Mouse (Mus musculus) lung, adult 2 months (tissue): Measurements from ENCODE around the gene Pias4. TPM values are rescaled to one million over a fixed set of nuclear protein-coding genes. Genes with fewer than 3 reads are reported as not detected.
"Not testable (repeated sequence)": the region's sequence is repeated elsewhere in the genome, so short reads cannot be mapped to it uniquely, and the experiment has no call there.

Experiments used
- DNase-seq: peaks from one replicate; pipeline ENCODE4 v3.0.0; 2022
- H3K4me1 ChIP-seq: fragments of 200-500 bp; 2 replicates; pipeline ENCODE4 v1.6.1; 2011; ENCODE audit warnings: low read length; ENCODE audit not compliant: control insufficient read depth, insufficient read depth
- H3K4me3 ChIP-seq: fragments of 200-500 bp; replicated peaks from 2 replicates; pipeline ENCODE3; 2011; ENCODE audit warnings: low read depth, mild to moderate bottlenecking, control low read depth, low read length; ENCODE audit errors: extremely low read depth
- CTCF ChIP-seq: fragments of 200-500 bp; IDR thresholded peaks from 2 replicates; pipeline ENCODE4 v1.5.1; 2011; ENCODE audit warnings: mild to moderate bottlenecking, low read length, control low read depth; ENCODE audit not compliant: insufficient read depth
- POLR2A ChIP-seq: fragments of 200-500 bp; IDR thresholded peaks from 2 replicates; pipeline ENCODE4 v1.6.1; 2011; ENCODE audit warnings: low read depth, mild to moderate bottlenecking, control low read depth, low read length, borderline replicate concordance; ENCODE audit errors: extremely low read depth
- WGBS: fragments of 180-500 bp; shearing (Covaris S2); methylation state at CpG from one replicate; pipeline ENCODE4 v1.1.7; 2018; 5-methylcytosine and 5-hydroxymethylcytosine counted together
- polyA plus RNA-seq: library from polyadenylated mRNA; depleted of rRNA; stranded (reverse); fragments of >200 nt; gene quantifications from 2 replicates; pipeline ENCODE4 v1.2.3, GENCODE M21; 2012

The Pias4 gene
- polyA plus RNA-seq, 1 experiment: 40.0 TPM

DNA sequence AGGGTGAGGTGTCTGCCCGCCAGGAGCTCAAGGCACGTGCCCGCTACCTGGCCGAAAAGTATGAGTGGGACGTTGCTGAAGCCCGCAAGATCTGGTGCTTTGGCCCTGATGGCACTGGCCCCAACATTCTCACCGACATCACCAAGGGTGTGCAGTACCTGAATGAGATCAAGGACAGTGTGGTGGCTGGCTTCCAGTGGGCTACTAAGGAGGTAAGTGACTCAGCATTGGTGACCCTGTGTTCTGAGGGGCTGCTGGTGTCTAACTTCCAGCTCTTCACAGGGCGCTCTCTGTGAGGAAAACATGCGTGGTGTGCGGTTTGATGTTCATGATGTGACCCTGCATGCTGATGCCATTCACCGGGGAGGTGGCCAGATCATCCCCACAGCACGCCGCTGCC is 13.2 kb upstream of the Pias4 start:
- WGBS: 89% methylated on average over 13 of the region's 13 CpGs

DNA sequence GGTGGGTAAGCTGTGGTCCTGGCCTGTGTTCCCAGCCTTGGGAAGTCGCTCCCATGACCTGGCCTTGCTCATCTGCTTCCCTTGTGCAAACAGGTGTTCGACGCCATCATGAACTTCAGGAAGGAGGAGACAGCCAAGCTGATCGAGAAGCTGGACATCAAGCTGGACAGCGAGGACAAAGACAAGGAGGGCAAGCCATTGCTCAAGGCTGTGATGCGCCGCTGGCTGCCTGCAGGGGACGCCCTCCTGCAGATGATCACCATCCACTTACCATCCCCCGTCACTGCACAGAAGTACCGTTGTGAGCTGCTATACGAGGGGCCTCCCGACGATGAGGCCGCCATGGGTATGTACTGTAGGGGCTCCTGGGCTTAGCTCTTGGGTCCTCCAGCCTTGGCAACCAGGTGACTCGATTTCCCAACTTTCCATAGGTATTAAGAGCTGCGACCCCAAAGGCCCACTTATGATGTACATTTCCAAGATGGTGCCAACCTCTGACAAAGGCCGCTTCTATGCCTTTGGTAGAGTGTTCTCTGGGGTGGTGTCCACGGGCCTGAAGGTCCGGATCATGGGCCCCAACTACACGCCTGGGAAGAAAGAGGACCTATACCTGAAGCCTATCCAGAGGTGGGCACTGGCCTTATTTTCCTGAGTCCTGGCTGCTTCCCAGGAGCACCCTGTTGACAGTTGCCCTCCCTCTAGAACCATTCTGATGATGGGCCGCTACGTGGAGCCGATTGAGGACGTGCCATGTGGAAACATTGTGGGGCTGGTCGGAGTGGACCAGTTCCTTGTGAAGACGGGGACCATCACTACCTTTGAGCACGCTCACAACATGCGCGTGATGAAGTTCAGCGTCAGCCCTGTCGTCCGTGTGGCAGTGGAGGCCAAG is 12.0 kb upstream of the Pias4 start:
- H3K4me3 ChIP-seq: no peak overlapping the region
- TF ChIP-seq POLR2A: 0 out of 2 replicates have a peak, but pooled peaks have one; percentile 13
- TF ChIP-seq CTCF: no peak
- H3K4me1 ChIP-seq: peaks cover 20% of the 10 kb centered on the region
- 85% methylated on average over 32 of the region's 32 CpGs for WGBS
- DNase-seq: no peak

More for the DNA sequence above, 13.2 kb upstream of the Pias4 start:
- no peak for TF ChIP-seq POLR2A
- TF ChIP-seq CTCF: no peak
- Histone ChIP-seq H3K4me1 (peaks cover 17% of the 10 kb centered on the region), H3K4me3 (no peak overlapping the region)
- no peak for DNase-seq

DNA sequence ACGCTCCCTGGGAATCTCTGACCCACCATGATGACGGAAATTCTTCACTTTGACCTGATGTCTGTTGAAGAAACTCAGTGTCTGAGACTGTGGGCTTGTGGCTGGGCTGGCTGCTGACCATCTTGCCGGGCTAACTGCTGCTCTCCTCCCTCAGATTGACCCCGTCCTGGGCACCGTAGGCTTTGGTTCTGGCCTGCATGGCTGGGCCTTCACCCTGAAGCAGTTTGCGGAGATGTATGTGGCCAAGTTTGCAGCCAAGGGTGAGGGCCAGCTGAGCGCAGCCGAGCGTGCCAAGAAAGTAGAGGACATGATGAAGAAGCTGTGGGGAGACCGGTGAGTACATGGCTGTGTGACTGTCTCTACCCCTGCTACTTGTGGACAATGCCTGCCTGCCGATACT is 11.2 kb upstream of the Pias4 start:
- H3K4me1 ChIP-seq: peaks cover 23% of the 10 kb centered on the region
- H3K4me3 ChIP-seq: no peak overlapping the region
- WGBS: 80% methylated on average over 11 of the region's 11 CpGs
- no peak for TF ChIP-seq CTCF
- no peak for TF ChIP-seq POLR2A
- no peak for DNase-seq

DNA sequence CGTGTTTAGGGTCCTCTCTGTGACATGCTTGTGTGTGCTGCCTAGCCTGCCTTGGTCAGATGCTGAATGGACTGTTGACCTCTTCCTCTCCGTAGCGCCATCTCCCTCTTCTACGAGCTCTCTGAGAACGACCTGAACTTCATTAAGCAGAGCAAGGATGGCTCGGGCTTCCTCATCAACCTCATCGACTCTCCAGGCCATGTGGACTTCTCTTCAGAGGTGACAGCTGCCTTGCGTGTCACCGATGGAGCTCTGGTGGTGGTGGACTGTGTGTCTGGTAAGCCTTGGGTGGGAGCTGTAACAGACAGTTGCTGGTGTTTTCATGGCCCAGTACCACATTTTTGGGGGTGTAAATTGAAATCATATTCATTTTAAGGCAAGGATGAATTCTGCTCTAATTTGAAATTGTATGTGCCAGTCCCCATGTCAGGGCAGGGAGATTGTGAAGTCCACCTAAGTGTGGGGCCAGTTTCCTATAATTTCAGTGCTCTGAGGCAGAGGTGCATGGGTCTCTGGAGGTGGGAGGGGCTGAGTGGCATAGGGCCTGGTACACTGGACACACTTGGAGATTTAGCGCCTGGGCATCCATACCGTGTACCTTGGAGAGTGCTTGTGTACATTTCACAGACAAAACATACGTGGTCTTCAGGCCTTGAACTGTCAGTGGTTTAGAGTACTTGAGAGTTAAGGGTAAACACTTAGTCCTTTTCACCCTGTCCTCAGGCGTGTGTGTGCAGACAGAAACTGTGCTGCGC is 10.4 kb upstream of the Pias4 start:
- Histone ChIP-seq H3K4me3 (peak overlapping the region; percentile 96), H3K4me1 (peaks cover 17% of the 10 kb centered on the region)
- TF ChIP-seq POLR2A: no peak
- no peak for TF ChIP-seq CTCF
- DNase-seq: no peak
- WGBS: 37% methylated on average over 14 of the region's 14 CpGs

DNA sequence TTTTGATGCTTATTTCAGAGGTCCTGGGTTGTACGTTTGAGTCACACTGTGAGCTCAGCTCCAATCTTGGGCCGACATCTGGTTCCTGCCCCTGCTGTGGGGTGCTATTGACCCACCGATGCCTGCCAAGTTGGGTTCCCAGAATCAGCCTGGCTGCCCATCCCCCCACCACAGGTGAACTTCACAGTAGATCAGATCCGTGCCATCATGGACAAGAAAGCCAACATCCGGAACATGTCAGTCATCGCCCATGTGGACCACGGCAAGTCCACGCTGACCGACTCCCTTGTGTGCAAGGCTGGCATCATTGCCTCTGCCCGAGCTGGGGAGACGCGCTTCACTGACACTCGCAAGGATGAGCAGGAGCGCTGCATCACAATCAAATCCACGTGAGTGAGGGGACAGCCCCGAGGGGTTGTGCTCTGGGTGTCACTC is 9.8 kb upstream of the Pias4 start:
- Histone ChIP-seq H3K4me3 (peak overlapping the region; percentile 96), H3K4me1 (peaks cover 21% of the 10 kb centered on the region)
- 5% methylated on average over 16 of the region's 16 CpGs for WGBS
- DNase-seq: no peak
- TF ChIP-seq POLR2A (no peak), CTCF (no peak)

DNA sequence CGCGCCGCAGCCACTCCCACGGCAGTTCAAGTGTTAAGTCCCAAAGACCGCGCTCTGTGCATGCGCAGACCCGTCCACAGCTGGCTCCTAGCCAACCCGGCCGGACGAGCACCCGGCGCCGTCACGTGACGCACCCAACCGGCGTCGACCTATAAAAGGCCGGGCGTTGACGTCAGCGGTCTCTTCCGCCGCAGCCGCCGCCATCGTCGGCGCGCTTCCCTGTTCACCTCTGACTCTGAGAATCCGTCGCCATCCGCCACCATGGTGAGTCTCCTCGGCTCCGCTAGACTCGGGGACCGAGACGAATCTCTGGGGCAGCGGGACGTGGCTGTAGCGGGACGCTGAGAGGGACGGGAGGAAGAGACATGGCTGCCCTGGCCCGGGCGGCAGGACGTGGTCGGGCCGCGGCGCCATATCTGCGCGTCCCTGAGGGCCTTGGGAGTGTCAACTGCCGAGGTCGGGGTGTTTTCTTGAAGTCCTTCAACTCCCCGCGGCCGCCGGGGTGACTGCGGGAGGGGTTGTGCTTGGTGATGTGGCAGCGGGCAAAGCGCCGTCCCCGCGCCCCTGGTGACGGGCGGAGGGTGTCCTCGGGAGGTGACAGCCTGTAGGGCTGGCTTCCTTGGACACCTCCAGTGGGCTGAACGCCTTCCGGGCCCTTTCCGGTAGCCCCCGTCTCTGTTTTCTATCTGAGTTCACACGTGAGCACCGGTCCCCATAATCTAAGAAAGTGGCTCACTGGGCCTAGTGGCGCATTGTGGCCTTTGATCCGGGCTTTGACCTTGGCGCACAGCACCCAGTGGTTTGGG is 8.9 kb upstream of the Pias4 start, which contains the start of gene Eef2:
Gene Eef2 (plus strand): TSS at position 166 of the 806 bp plus-strand sequence.
- Histone ChIP-seq H3K4me3 (peak within 1 kb of the TSS; percentile 96), H3K4me1 (peaks cover 21% of the 10 kb centered on the region)
- under 1% methylated on average over 77 of the region's 77 CpGs for WGBS
- peak; percentile 99 for DNase-seq
- TF ChIP-seq POLR2A (peak; percentile 99), CTCF (no peak)

DNA sequence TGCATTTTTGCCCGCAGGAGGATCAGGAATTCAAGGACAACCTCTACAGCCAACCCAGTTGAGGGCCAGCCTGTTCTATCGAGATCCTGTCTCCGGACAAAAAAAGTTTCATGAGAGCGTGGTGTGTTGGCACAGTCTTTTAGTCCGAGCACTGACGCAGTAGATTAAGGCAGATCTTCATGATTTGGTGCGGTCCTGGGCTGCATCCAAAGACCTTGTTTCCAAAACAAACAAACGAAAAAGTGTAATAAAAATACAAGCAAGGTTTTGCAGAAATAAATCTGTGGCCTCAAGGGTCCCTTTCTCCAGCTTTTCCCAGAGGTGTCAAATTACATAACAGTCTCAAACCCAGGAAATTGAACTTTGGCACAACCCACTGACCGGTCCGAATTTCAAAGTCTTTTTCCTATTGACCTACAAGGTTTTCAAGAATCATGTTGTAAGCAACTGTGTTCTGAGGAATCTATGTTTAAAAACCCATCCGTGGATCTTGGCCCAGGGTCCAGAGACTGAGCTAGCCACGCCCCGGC is 8.3 kb upstream of the Pias4 start:
- peak overlapping the region; percentile 50 for H3K4me3 ChIP-seq
- no peak for DNase-seq

DNA sequence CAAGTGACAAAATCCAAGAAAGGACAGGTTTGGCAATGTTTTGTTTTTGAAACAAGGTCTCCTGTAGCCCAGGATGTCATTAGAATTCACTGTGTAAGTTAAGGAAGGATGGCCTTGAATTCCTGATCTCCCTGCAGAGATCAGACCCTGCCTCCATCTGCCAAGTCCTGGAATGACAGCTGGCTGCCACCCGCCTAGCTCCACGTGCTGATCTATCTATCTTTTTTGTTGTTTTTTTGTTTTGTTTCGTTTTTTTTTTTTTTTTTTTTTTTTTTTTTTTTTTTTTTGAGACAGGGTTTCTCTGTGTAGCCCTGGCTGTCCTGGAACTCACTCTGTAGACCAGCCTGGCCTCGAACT is 7.6 kb upstream of the Pias4 start:
- not testable (repeated sequence) for H3K4me3 ChIP-seq, DNase-seq
- WGBS: 4% methylated on average over 4 of the region's 4 CpGs
- H3K4me1 ChIP-seq: peaks cover 21% of the 10 kb centered on the region

More for the DNA sequence above, 8.3 kb upstream of the Pias4 start:
- WGBS: 3% methylated on average over 13 of the region's 13 CpGs
- H3K4me1 ChIP-seq: peaks cover 21% of the 10 kb centered on the region
- TF ChIP-seq CTCF: no peak
- TF ChIP-seq POLR2A: no peak

DNA sequence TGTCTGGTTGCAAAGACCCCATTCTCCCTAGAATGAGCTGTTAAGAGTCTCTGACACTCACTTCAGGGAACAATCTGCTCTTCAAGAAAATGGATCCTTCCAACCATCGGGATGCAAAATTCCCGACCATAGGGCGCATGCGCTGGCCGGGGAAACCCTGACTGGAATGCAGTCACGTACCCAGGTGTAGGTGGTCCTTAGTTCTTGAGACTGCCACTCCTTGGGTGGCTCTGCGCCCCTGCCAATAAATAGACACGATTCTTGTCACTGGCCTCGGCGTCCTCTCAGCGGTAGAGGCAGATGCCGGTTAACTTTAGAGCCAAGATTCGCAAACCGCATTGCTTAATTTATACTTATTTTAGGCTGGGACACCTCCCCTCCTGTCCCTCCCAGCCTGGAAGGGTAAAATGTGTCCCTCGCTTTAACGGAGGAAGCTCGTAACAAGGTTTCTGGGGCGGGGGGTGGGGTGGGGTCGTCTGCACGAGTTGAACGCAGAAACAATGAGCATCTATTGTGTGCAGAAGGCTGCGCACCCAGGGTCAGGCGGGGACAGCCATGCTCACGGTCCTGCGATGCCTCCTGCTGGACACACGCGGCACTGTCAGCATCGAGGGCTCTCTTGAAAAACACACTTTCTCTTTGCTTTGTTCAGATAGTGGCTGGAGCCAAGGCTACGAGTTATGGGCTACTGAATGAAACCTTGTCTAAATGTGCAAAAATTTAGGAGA is 7.1 kb upstream of the Pias4 start:
- Histone ChIP-seq H3K4me1 (peaks cover 21% of the 10 kb centered on the region), H3K4me3 (peak overlapping the region; percentile 47)
- WGBS: 6% methylated on average over 29 of the region's 29 CpGs
- DNase-seq: peak; percentile 88
- peak; percentile 100 for TF ChIP-seq CTCF
- peak; percentile 41; the same call in 1 of the 2 replicates for TF ChIP-seq POLR2A
